11 mouse cellular contexts compared by ENCODE assay signal in genomic region chr17:65872051-65872450, GRCm38 (mm10). TPM values are rescaled to one million over a fixed set of nuclear protein-coding genes. Genes with fewer than 3 reads are reported as not detected.
DNase-seq lines count a peak whose midpoint lies in the region; ATAC-seq and TF ChIP-seq lines count a peak whose summit lies in the region.
"Had no signal": no experiment of that assay in that cellular context is flagged by ENCODE, and none has a peak within 500 bp of the region (broad histone marks: within the 10 kb centered on the region; RNA-seq: fewer than 3 reads in every experiment).

No protein-coding gene starts in this region.

- peak overlapping the region; percentile 52 for H3K27ac ChIP-seq in layer of hippocampus, adult 2 months
- H3K27ac ChIP-seq: forebrain, embryonic 12.5 days had no signal

- no peak overlapping the region for H3K4me3 ChIP-seq in layer of hippocampus, adult 2 months
- H3K4me3 ChIP-seq: forebrain, embryonic 12.5 days; limb, embryonic 12.5 days had no signal

- no peak for DNase-seq in layer of hippocampus, adult 2 months (ENCODE audit: low spot score in 2 of 2)
- DNase-seq in layer of hippocampus, adult 9-11 months: no peak
- DNase-seq in urinary bladder, adult 2 months (ENCODE audit: low spot score): peak; percentile 12
- DNase-seq in urinary bladder, postnatal 25 days (ENCODE audit: low spot score): no peak
- no peak for DNase-seq in right cerebral cortex, postnatal 36 days (ENCODE audit: low spot score in 2 of 2)
- no peak for DNase-seq in urinary bladder, adult 18-20 months (ENCODE audit: low spot score in 2 of 2)
- no peak for DNase-seq in adrenal gland, adult 18-20 months (ENCODE audit: low spot score in 2 of 2)
- DNase-seq: right cerebral cortex, adult 18-20 months had no signal

- no peak for TF ChIP-seq CTCF in layer of hippocampus, adult 2 months (conservative IDR thresholded peaks at IDR 0.05)

- peak; percentile 25 for ATAC-seq in inflammation-experienced regulatory T-cells, adult 6 months

RNA-seq across cellular contexts. Expression of gene Ralbp1, which starts 13.5 kb away (rescaled TPM):
- total RNA-seq in layer of hippocampus, adult 2 months (2021): 10 to 100 TPM; 54.2 to 56.8 TPM
- 59.0 and 64.8 TPM in 2 replicates for polyA plus RNA-seq in urinary bladder, adult 2 months (2012; rRNA removed)
- 10 to 100 TPM; 48.4 to 62.8 (median 60.1) TPM for polyA plus RNA-seq in inflammation-experienced regulatory T-cells, adult 6 months (2017; shearing (Covaris generic))
- 10 to 100 TPM; 46.3 to 66.8 TPM for total RNA-seq in adrenal gland, adult 18-20 months (2021)
